Mouse (Mus musculus) c-Kit-positive CD71-positive TER-119-negative erythroid progenitor cells, embryonic 14.5 days (primary cell): ENCODE data around the gene Tra2a.
A peak's percentile ranks its signal among the peaks of the same experiment; 100 is the strongest.
"Not testable (repeated sequence)": the region's sequence is repeated elsewhere in the genome, so short reads cannot be mapped to it uniquely, and the experiment has no call there.

ENCODE experiments used
- DNase-seq: peaks from one replicate; pipeline ENCODE4 v3.0.0-alpha.2; 2013; ENCODE audit warnings: low read depth

The Tra2a gene

DNA sequence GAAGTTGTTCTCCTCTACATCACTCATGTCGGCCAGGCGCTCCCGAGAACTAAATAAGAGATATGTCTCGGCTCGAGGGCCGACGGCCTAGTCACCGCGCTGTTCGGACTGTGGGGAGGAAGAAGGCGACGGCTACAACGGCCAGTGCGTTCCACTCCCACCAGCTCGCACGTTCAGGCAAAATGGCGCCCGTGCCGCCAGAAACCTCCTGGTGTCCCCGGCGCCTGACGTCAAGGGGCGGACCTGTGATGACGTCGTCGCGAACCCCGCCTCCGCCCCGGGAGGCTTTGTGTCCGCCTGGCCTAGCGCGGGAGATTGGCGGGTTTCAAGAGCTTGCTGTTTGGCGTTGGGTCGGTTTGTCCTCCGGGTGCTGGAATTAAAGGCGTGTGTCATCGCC is at the start of gene Tra2a:
Tra2a (minus strand) TSS at position 187 of the 397 bp plus-strand sequence.
- peak; percentile 95 for DNase-seq

DNA sequence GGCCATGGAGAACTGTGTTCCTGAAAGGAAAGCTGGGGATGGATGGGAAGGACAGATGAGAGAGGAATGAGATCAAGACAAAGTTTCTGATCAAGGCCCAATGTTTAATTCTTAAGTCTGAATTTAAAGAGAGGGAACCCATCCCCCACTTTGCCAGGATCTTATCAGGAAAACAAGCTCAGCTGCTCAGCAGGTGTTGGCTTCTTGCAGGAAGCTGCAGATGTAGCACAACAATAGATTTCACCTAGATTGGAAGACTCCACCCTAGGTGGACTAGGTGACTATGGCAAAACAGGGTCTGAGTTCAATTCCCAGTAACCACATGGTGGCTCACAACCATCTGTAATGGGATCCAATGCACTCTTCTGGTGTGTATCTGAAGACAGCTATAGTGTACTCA is 34.5 kb upstream of the Tra2a start:
- DNase-seq: no peak

GRCm38 (mm10) chr6:49282122-49282521 is 18.3 kb upstream of the Tra2a start:
- DNase-seq: no peak

DNA sequence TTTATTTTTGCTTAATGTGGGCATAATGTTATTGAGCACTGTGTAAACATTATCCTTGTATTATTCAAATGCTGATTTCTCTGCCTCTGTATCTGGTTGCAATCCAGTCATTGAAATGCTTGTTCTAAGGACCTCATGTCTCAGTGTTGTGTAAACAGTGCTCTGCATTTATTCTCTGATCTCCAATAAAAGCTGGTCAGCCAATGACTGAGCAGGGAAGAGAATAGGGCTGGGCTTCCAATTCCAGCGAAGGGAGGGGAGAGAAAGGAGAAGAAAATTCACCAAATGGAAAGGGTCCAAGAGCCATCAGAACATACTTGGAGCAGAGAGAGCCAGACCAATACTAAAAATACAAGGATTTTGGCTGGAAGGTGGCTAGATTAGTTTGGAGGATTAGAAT is 17.1 kb upstream of the Tra2a start:
- no peak for DNase-seq

GRCm38 (mm10) chr6:49275296-49275695 is 11.5 kb upstream of the Tra2a start:
- DNase-seq: no peak

DNA sequence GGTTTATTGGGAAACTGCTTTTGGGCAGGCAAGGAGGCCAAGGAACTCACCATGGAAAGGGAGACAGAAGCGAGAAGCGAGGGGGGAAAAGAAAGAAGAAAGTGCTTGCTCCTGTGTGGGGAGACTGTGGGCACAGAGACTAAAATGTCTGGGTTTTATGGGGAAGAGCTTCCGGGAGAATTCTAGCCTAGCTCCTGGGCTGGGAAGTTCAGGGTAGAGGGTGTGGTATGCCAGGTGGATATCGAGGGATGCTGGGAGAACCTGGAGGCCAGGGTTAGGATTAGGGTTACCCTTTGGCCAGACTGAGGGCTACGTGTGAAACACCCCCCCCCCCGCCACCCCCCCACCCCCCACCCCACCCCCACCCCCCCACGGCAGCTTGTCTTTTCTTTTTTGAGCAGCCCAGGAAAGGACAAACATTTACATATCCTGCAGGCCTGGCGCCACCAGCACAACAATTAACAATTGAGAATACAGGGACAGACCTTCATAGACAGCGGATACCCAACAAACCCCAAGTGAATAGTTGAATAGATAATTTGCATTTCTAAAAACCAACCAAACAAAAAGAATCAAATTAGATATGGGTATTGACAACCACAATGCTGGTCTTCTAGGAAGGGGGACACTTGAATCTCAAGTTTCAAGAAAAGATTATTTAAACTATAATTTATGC is 10.7 kb upstream of the Tra2a start:
- DNase-seq: no peak

DNA sequence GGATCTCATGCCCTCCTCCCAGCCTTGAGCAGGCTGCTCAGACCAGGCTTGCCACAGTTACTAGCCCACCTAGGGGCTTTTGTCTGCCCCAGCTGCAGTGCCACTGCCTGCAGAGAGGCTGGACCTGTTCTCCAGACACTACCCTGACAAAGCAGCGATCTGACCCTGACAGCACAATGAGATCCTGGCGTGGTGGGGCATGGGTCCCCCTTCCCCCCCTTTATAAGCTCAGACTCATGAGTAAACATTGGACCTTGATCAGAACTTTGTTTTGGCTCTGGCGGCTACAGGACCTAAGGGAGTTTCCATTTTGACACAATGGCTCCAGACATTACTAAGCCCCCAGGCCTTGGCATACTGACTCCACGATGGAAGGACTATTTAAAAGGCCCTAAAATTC is 10.1 kb upstream of the Tra2a start:
- no peak for DNase-seq

- DNase-seq: no peak
Measured at GRCm38 (mm10) chr6:49272863-49273262, 9.0 kb upstream of the Tra2a start.

DNA sequence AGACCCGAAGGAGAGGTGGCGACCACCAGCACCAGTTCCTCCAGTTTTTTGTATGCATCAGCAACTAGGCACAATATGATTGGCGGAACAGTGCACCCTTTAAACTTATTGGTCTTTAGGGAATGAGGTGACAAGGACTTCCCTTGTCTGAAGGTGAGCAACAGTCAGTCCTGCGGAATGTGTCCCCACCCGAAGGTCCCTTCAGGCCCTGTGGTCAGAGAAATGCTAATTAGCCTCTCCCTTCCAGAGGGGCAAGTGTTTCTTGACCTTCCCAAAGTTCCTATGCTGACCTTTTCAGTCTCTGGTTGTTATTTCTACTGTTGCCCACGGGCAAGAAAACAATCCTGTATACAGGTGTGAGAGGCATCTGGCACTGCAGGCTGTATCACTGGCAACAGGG is 8.0 kb upstream of the Tra2a start:
- no peak for DNase-seq

- no peak for DNase-seq
Measured at GRCm38 (mm10) chr6:49269923-49270322, 6.1 kb upstream of the Tra2a start.

DNA sequence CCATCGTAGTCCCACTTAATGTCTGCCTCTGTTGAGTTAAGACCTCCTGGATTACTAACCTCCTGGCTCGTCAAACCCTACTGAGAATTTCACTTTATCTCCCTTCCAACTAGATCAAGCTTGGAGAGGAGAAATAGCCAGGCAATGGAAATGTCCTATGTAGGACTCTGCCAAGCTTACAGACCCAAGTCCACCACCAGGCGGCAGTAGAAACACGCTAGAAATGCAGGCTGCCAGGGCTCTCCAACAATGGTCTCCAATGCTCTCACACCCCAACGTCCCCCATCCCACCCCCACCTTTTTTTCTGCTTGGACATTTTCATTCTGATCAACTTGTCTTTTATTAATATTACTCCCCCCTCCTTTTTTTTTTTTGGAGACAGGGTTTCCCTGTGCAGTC is 5.4 kb upstream of the Tra2a start:
- peak; percentile 58 for DNase-seq

DNA sequence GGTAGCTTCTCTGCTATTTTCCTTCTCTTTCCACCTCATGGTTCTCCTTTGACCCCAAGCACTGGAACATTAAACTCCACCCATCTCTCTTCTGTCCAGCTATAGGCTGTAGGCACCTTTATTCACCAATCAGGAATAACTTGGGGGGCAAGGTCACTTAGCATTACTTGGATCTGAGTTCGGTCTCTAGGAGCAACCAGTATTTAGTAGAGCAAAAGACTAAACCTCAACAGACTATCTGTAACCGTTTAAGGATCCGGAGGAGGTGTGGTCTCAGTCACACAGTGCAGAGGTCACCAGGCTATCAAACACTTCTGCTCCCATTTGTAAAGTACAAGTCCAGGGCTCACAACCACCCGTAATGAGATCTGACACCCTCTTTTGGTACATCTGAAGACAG is 3.9 kb upstream of the Tra2a start:
- DNase-seq: no peak

- not testable (repeated sequence) for DNase-seq
Measured at GRCm38 (mm10) chr6:49265207-49265606, 1.4 kb upstream of the Tra2a start.

- not testable (repeated sequence) for DNase-seq
Measured at GRCm38 (mm10) chr6:49264446-49264845, 613 bp upstream of the Tra2a start.

DNA sequence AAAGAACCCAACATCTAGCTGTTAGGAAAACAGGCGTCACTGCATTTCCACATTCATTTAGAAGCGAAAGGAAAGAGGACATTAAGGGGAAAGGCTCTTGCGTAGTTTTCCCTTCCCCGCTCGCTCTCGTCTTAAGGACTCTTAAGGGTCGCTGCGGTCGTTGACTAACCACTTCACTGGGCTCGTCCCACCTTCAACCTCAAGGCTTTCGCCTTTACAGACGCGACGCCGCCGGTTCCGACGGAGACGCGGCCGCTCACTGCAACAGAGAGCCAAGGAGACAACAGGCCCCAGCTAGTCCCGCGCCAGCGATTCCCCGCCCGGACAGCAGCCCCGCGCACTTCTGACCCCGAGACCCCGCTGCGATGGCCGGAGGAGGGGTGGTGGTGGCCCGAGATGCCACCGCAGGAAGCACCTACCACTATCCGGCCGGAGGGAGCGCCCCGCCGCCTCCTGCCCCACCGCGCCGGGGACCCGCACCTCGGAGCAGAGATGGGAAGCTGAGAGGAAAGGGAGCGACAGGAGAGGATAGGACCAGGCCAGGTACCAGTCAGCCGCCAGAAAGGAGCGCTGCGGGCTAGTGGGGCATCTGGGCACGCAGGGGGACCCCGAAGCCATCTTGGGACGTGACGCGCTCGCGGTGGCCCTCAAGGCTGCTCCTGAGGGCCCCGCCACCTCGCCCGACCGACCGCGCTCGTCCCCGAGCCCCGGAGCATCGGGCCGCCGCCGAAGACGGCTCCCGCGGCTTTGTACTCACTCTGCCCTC is 569 bp downstream of the Tra2a start:
- DNase-seq: peak; percentile 27

DNA sequence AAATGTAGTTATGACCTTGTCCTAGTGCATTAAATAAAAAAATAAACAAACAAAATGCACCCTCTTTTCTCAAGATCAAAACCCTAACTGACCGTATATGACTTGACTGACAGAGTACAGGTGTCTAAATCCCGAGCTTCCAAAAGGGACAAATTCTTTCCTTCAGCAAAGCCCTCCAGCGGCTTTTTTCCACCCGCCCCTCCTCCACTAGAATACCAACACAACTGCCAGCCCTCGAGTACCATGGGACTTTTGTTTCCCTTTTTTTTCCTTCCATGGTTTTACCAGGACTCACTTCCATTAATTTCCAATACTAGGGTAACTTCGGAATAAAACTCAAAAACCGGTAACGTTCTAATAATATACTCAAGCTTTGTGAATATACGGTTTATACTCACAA is 1.4 kb downstream of the Tra2a start:
- no peak for DNase-seq

DNA sequence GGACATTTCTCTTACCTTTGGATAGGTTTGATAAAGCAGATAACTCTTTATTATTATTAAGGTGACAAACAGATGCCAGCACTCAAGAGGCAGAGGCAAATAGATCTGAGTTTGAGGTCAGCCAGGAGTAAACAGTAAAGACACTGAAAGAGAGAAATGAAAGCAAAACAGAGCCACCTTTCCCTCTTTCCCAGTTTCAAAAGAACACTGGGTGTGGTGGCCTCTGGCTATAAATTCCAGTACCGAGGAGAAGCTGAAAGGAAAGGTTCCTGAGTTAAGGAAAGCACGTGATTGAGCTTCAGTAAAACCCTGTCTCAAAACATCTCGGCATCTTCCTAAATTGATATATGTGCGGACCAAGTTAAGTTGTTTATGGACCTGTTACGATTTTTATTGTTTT is 4.1 kb downstream of the Tra2a start:
- no peak for DNase-seq

DNA sequence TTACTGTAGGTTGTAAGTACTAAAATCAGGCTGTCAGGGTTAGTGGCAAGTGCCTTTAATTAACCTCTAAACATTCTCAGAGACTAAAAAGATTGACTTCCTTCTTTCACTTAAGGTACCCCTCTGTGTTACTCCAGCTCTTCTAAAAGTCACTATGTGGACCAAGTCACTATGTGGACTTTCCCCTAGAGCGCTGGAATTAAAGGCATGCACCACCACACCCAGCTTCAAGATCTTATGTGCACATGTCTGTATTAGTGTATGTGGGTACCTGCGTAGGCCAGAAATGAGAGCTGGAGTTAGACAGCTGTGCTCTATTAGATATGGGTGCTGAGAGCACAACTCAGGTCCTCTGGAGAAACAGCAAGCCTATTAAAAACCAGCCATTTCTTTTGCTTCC is 6.0 kb downstream of the Tra2a start:
- DNase-seq: no peak

GRCm38 (mm10) chr6:49252207-49252606 is 11.6 kb downstream of the Tra2a start:
- no peak for DNase-seq

GRCm38 (mm10) chr6:49251199-49251598 is 12.6 kb downstream of the Tra2a start:
- DNase-seq: no peak

GRCm38 (mm10) chr6:49247246-49247645 is 16.6 kb downstream of the Tra2a start:
- no peak for DNase-seq

DNA sequence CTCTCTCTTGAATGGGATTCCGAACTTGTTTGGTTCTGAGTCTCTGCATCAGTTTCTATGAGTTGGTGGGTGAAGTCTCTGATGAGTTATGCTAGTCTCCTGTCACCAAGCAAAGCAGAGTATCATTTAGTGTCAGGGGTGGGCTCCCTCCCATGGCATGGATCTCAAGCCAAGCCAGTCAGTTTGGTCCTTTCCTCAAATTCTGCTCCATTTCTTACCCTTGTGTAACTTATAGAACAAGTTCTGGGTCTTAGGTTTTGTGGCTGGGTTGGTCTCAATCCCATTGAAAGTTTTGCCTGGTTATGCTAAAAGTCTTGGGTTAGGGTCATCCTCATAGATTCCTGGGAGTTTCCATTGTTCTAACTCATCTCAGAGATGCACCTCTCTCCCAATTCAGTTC is 21.5 kb downstream of the Tra2a start:
- no peak for DNase-seq

DNA sequence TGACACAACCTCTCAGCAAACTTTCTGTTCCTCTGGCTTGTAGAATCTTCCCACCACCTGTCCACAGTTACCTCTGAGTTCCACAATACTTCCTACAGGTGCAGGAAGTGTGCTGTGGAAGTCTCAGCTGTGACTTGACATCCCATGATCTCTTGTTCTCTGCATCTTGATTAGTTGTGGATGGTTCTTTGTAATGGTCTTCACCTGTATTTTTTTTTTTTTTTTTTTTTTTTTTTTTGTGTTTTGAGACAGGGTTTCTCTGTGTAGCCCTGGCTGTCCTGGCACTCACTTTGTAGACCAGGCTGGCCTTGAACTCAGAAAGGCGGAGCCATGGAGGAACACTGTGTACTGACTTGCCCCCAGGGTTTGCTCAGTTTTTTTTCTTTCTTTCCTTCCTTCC is 22.3 kb downstream of the Tra2a start:
- no peak for DNase-seq

- DNase-seq: peak; percentile 93
Measured at GRCm38 (mm10) chr6:49236331-49236730, 27.5 kb downstream of the Tra2a start.
